Mouse (Mus musculus) kidney, postnatal 25 days (tissue): ENCODE data around the gene Timp4.

ENCODE experiments used
- DNase-seq, 2 experiments: peaks; one replicate each; pipeline ENCODE4 v3.0.0; 2021; ENCODE audit warnings: mixed read lengths in 2 of 2

Timp4 gene

DNA sequence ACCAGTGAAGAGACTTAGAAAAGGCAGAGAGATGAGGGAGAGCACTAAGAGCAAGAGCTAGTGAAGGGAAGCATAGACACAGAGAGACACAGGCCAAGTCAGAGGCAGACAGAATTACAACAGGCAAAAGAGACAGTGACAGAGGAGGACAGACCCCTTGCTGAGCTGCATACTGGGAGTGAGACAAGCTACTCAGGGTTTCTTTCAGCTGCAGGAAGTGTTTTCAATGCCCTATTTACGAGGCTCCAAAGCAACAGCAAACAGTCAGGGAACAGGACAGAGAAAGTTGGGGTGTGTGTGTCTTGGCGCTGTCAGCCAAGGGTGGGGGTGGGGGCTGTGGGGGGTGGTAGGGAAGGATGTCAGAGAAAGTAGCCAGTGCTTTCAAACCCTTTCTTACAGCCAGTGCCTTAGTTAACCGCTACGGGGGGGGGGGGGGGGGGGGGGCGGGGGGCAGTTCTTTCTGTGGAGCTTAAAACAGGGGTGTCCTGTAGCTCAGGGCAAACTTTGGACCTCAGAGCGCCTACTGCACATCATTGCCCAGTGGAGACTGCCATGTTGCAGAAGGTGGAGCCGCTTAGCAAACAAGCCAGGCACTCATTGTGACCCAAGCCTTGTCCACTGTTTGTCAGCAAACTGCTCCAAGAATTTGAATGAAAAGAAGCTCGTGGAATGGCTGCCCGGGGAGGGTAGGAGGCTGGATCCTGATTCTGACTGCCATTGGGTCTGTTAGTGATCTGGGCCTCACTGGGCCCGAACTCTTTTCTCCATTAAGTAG lies at the start of gene Timp4:
TSS of gene Timp4 (minus strand) at position 107 of the 775 bp plus-strand sequence.
- no peak for DNase-seq

DNA sequence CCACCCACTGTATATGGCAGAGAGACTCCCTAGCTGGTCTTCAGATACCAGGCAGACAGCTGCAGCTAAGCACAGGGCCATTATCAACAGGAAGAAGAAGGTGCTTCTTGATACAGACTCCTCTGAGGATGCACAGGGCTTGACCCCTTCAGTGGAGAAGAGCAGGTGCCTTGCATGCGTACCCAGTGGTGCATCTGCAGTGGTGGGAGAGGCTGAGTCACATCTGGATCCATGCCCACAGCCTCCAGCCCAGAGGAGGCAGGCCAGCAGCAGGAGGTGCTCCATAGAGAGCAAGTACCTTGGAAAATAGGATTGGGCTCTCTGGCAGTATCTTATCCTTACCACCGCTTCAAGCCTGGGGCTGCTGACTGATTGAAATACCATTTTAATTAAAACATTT lies 41.9 kb upstream of the Timp4 start:
- no peak for DNase-seq

DNA sequence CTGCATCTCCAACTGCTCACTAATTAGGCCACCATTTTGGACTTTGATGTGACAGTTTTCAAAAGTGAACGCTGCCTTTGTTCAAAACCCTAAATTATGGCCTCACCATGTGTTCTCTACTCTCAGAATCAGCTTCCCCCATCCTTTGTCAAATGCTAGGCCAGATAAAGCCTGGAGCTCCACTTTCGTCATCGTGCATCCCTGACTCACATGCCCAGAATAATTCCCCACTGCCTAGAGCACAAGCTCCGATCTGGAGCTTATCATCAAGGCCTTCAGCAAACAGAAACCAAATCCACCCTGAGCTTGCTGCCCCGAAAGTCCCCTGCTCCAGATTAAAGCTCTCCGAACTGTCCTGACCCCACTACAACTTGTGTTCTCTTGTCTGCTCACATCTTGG lies 40.6 kb upstream of the Timp4 start:
- no peak for DNase-seq

DNA sequence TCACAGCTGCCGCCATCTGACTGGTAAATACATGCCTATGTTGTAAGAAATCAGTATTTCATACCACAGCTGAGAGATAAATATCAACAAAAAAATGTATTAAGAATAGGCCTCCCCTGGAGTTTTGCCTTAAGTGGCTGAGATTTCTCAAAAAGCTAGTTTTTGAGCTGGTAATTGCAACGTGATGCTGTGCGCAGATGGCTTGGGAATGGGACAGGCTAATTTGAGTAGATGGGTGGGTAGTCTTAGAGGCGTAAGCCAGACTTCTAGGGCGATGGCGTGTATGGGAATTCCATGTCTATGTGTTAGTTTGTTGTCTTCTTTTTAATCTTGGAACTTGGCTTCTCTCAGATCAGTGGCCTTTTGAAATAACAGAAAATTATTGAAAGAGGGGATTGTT lies 39.8 kb upstream of the Timp4 start:
- DNase-seq: no peak

DNA sequence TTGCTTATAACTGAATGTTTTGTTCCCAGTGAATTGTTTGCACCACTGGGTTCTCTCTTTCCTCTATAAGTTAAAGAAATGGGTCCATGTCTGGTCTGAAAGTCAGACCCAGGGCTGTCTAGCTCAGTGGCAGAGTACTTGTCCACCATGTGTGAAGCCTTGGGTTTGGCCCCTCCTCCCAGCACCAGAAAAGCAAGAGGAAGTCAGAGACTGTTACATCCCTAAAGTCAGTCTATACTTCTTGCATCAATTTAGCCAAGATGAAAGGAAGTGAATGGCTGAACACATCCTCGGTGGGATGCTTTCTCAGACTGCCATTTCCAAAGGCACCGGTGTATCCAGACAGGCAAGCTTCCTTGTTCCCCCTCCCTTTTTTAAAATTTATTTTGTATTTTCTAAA lies 39.1 kb upstream of the Timp4 start:
- no peak for DNase-seq

DNA sequence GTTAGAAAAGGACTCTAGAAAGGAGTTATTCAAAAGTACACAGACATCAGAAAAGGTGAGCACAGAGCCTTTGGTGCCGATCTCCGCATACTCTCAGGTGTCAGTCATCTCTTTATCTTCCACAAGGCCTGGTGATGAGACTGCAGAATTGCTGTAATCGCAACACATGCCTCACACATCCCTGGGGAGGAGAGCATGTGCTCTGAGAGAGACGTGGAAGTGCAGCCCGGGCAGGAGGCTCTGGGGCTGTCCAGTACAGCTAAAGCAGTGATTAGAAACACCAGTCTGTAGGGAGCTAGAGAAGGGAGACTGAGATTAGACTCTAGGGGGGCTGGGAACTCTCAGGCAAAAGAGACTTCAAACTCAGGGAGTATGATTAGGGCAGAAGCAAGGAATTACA lies 38.6 kb upstream of the Timp4 start:
- DNase-seq: no peak

- no peak for DNase-seq
These were observed 36.2 kb upstream of the Timp4 start for GRCm38 (mm10) chr6:115288223-115288622.

GRCm38 (mm10) chr6:115286441-115286840 lies 34.4 kb upstream of the Timp4 start:
- no peak for DNase-seq

GRCm38 (mm10) chr6:115284153-115284552 lies 32.1 kb upstream of the Timp4 start:
- no peak for DNase-seq

DNA sequence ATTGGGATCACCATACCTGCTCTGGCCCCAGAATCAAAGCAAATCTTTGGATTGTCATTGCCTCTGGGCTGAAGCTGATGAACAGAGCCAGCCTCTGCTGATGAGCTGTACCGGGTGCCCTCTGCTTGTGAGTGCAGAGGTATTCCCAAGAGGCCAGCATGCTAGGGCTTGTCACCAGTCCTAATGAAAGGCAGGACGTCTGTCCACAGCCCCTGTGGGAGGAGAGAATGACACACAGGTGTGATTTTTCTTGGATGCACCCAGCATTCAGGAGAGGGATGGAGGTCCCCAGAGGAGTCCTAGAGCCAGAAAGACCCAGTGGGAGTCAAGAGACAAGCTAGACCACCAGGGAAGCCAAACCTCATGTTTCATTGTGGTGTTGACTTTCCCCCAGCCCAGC lies 27.6 kb upstream of the Timp4 start:
- DNase-seq: no peak

DNA sequence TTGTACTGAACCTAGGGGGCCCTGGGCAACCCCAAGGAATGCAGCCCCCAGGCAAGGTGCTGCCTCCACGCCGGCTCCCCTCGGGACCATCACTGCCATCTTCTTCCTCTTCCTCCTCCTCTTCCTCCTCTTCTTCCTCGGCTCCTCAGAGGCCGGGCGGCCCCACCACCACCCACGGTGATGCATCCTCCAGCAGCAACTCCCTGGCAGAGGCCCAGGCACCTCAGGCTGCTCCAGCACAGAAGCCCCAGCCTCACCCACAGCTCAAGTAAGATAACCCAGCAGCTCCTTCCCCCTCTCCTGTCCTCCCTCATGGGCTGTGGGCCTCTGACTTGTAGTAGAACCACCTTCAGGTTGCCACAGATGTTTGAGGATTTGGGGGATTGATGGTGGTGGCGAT lies 26.1 kb upstream of the Timp4 start:
- no peak for DNase-seq

DNA sequence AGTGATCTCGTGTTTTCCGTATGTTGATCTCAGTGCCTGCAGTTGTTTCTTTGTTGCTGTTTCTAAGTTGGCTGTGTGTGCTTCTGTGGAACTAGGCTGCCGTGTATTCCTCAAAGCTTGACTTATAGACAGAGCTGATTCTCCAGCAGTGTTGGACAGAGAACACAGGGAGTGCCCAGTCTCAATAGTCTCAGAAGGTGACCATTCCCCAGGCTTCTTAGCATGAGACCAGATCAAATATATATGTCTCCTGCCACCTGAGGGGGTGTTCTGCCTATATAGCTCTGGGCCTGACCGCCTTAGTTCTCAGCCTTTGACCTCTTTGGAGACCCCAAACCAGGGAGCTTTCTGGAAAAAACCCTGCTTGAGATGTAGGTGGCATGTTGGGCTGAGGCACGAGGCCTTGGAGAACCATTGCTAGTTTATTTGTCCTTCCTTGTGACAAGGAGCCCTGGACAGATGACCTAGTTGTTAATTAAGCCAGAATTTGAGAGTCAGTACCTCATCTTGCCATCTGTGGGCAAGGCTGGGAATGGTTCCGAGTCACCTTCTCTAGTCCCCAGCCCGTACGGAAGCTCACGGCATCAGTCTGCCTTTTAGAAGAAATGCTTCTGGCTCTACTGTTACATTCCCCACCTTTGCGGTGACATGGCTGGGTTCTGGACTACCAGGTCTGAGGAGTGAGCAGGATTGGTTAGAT lies 23.3 kb upstream of the Timp4 start:
- DNase-seq: no peak

DNA sequence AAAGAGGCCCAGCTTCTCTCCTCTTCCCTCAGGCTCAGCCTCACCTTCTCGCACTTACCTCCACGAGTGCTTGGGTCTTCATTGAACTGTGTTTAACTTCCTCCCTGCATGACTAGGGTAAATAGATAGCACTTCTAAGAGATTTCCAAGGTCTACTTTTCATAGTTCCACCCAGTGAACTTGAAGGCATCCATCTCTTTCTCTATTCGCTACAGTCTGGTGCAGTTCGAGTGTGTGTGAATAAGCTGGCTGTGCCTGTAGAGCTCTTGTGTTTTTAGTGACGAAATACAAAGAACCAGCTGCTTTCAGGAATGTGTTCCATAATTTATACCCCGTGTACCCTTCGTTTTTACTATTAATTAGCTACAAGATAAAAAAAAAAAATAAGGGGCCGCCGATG lies 22.7 kb upstream of the Timp4 start:
- DNase-seq: no peak

DNA sequence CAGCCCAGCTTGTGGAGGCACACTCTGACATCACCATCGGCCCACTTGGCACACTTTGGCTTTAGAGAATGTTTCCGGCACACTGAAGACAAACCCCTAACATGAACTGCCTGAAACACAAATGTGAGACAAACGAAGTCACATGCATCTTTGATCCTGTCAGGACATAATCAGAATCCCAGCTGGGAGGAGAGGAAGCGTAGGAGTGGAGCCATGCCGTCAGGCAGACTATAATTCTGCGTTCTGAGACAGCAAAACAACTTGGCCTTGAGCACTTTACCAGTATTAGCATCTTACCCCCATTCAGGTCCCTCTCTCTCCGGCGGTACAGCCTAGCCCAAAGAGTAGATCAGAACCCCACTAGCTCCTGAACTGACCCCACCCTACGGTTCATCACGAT lies 21.3 kb upstream of the Timp4 start:
- DNase-seq: no peak

GRCm38 (mm10) chr6:115271866-115272271 lies 19.9 kb upstream of the Timp4 start:
- peak; percentile 67 to 80 for DNase-seq

DNA sequence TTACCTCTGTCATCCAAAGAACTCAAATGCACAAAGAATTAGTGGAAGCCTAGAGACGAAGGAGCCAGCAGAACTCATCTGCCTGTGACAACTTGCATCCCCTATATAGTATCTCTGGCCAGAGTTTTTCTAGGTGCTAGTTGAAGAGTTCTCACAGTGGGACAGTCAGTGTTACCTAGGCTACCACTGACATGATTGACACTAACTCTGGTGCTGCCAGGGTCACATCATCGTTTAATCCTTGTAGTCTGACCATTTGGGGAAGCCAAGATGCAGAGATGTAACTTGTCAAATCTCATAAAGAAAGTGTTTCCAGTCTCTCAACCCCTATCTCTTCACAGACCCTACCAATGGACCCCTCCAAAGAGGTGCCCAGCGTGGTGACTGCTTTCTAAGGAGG lies 19.3 kb upstream of the Timp4 start:
- DNase-seq: no peak

DNA sequence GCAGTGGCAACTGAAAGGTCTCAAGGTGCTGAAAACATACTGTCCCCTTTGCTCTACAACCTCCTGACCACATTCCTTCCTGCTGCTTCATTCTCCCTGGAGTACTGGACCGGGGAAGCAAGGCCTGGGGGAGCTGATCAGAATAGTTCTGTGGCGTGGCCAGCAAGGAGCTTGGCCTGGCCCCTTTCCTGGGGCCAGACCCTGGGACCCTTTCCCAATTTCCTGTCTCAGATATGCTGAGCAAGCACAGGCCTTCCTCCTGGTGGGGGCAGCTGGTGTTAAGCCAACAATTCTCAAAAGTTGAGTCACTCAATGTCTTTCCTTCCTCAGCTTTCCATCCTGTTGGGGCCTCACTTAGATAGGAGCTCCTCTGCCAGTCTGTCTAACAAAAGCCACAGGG lies 18.1 kb upstream of the Timp4 start:
- peak in 1 of 2 experiments; percentile 29 for DNase-seq

DNA sequence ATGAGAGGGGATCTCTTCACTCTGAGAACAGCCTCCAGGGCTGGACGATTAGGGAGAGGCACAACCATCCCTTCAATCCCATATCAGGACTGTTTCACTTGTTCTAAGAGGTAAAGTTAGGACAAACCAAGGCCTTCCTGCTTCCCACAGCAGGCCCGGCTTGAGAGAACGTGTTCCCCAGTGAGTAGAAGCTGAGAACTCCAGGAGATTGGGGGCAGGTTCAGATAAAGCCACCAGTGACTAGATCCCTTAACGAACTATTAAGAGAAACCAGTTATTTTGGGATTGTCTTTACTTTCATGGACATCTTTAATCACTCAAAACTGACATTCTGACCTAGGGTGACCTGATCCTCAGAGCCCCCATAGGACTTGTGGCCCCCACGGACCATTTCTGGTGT lies 17.6 kb upstream of the Timp4 start:
- DNase-seq: no peak

DNA sequence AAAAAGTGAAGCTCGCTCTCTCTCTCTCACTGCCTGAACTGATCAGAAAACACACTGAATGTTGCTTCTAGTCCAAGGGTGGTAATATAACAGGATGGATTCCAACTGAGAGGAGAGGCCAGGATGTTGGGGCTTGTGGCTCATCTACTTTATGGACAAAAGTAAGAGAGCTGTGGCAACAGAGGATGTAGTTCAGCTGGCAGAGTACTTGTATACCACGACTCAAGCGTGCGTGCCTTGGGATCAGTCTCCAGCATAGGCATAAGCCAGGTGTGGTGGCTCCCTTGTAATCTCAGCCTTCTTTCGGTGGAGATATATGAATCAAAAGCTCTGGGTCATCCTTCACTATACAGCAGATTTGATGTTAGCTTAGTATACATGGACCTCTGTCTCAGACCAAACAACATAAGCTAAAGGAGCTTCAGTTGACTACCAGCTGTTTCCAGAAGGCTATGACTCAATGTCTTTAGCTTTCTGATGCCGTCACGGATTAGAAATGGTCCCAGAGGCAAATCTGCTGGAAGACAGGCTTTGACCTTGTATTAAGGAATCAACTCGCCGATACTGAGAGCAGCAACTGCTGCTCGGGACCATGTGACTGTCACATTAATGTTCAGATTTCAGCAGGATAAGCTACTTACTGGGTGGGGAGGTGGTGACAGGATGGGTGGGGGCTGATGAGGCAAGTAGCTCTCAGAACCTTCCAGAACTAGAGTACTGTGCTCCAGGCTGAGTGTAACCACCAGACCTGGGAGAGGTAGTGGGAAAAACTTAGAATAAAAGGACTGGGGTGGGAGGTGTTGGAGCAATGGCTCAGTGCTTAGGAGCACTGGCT lies 16.8 kb upstream of the Timp4 start:
- DNase-seq: peak in 1 of 2 experiments; percentile 20

GRCm38 (mm10) chr6:115267916-115268315 lies 15.9 kb upstream of the Timp4 start:
- DNase-seq: peak; percentile 75 to 85

DNA sequence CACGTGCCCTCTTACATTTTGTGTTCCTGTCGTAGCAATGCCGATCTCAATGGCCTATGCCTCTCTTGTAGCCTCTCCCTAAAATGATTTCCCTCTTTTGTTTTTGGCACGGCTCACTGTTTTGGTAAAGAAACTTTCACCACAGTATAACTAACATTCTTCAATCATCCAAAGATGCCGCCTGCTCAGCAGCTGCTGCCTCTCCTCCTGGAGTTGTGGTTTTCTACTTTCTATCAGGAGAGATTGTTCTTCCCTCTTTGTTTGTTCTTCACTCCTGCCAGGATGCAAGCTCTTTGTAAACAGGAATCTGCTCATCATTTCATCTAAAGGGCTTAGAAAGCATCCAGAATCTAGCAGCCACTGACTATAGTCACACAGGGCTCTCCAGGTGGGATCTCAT lies 14.8 kb upstream of the Timp4 start:
- no peak for DNase-seq

- no peak for DNase-seq
These were observed 8.5 kb upstream of the Timp4 start for GRCm38 (mm10) chr6:115260507-115260906.

- DNase-seq: no peak
These were observed 3.2 kb upstream of the Timp4 start for GRCm38 (mm10) chr6:115255171-115255570.
